Mouse (Mus musculus) cerebellum, adult 2 months (tissue): ENCODE data around the gene Tmem87a.

Experiments
- CTCF ChIP-seq: fragments of 200-500 bp; IDR thresholded peaks from 2 replicates; pipeline ENCODE4 v1.5.1; 2011; ENCODE audit warnings: low read depth, mild to moderate bottlenecking, control low read depth, low read length, moderate library complexity, borderline replicate concordance; ENCODE audit not compliant: insufficient read depth
- POLR2A ChIP-seq: fragments of 200-500 bp; IDR thresholded peaks from 2 replicates; pipeline ENCODE4 v1.6.1; 2011; ENCODE audit warnings: low read length, control low read depth, borderline replicate concordance; ENCODE audit not compliant: insufficient read depth

- TF ChIP-seq POLR2A (no peak), CTCF (no peak)
Observed at GRCm38 (mm10) chr2:120348120-120348519, 55.8 kb downstream of the Tmem87a start.
